Mouse (Mus musculus) neural tube, embryonic 11.5 days (tissue): ENCODE measurements around the gene Tmsb15a. TPM values are rescaled to one million over a fixed set of nuclear protein-coding genes. Genes with fewer than 3 reads are reported as not detected.

ENCODE experiments used
- ATAC-seq: fragments of 200-750 bp; cut with Nextera tagmentation; 2 replicates; pipeline ENCODE4 v1.8.0; 2017; ENCODE audit warnings: moderate number of reproducible peaks, mild to moderate bottlenecking, moderate TSS enrichment, moderate library complexity; ENCODE audit not compliant: insufficient read depth, low FRiP score, low TSS enrichment
- DNase-seq: peaks from one replicate; pipeline ENCODE4 v3.0.0-alpha.2; 2015; ENCODE audit warnings: low spot score
- H3K27ac ChIP-seq: fragments of 300-500 bp; sonication (generic); 2 replicates; pipeline ENCODE4 v1.5.1; 2014; ENCODE audit warnings: low read depth, mild to moderate bottlenecking, low read length
- H3K27me3 ChIP-seq: fragments of 300-500 bp; sonication (generic); 2 replicates; pipeline ENCODE4 v1.6.1; 2014; ENCODE audit warnings: mild to moderate bottlenecking, low read length, mixed read lengths; ENCODE audit not compliant: control insufficient read depth, insufficient read depth
- H3K36me3 ChIP-seq: fragments of 300-500 bp; sonication (generic); 2 replicates; pipeline ENCODE4 v1.6.1; 2014; ENCODE audit warnings: mild to moderate bottlenecking, low read length, moderate library complexity, mixed read lengths; ENCODE audit not compliant: control insufficient read depth, insufficient read depth
- H3K4me1 ChIP-seq: fragments of 300-500 bp; sonication (generic); 2 replicates; pipeline ENCODE4 v1.6.1; 2014; ENCODE audit warnings: low read length, mixed read lengths; ENCODE audit not compliant: control insufficient read depth, insufficient read depth
- H3K4me2 ChIP-seq: fragments of 300-500 bp; sonication (generic); 2 replicates; pipeline ENCODE4 v1.6.1; 2014; ENCODE audit warnings: low read depth, mild to moderate bottlenecking, moderate library complexity
- H3K4me3 ChIP-seq: fragments of 300-500 bp; sonication (generic); 2 replicates; pipeline ENCODE4 v1.5.1; 2014; ENCODE audit warnings: low read depth, low read length
- H3K9ac ChIP-seq: fragments of 300-500 bp; sonication (generic); 2 replicates; pipeline ENCODE4 v1.6.1; 2014; ENCODE audit warnings: mild to moderate bottlenecking, low read length
- H3K9me3 ChIP-seq: fragments of 300-500 bp; sonication (generic); 2 replicates; pipeline ENCODE4 v1.6.1; 2016; ENCODE audit warnings: low read length; ENCODE audit not compliant: control insufficient read depth
- WGBS: fragments of 180-500 bp; shearing (Covaris S2); extraction: QIAGEN DNeasy Blood & Tissue Kit; methylation state at CpG from one replicate; pipeline ENCODE4 v1.1.7; 2014; 5-methylcytosine and 5-hydroxymethylcytosine counted together
- microRNA-seq: library from miRNA; unstranded; fragments of <30 nt; microRNA quantifications from one replicate; pipeline ENCODE4, GENCODE M21; 2016
- polyA plus RNA-seq: library from polyadenylated mRNA; unstranded; fragments of >200 nt; fragmentation: Nextera tagmentation; extraction: Ambion mirVana; gene quantifications from 2 replicates; pipeline ENCODE4 v1.2.1, GENCODE M21; 2014

Tmsb15a gene
- polyA plus RNA-seq, 1 experiment from 2014 or later: not detected

DNA sequence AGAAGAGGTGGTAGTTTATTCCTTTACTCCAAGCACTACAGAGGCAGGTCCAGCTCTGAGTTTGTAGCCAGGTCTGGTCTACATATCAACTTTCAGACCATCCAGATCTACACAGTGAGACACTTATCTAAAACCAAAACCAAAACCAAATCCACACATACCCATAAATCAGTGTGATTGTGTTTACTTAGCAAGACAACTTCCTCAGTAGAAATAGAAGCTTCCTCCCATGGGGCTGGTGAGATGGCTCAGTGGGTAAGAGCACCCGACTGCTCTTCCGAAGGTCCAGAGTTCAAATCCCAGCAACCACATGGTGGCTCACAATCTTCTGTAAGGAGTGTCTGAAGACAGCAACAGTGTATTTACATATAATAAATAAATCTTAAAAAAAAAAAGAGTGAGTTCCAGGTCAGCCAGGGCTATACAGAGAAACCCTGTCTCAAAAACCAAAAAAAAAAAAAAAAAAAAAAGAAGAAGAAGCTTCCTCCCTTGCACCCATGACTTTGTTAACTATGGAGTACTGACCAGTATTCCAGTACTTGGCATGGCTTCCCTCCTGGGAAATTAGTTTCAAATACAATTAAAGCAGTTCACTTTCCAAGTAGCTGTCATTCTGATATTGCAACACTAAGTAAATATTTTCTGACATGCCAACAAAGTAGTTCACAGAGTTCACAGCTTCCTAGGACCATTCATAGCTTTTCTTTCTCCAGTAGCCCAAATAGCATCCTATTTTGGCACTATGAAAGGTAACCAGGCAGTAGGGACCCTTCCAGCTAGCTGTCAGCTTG is 13.9 kb upstream of the Tmsb15a start:
- Histone ChIP-seq H3K4me1 (no peaks in the 10 kb centered on the region), H3K27ac (no peak overlapping the region), H3K9me3 (no peaks in the 10 kb centered on the region), H3K9ac (no peak overlapping the region), H3K27me3 (no peaks in the 10 kb centered on the region), H3K4me2 (no peak overlapping the region), H3K4me3 (no peak overlapping the region), H3K36me3 (no peaks in the 10 kb centered on the region)
- ATAC-seq (no peak), DNase-seq (no peak)
- 100% methylated on average over 2 of the region's 2 CpGs for WGBS

DNA sequence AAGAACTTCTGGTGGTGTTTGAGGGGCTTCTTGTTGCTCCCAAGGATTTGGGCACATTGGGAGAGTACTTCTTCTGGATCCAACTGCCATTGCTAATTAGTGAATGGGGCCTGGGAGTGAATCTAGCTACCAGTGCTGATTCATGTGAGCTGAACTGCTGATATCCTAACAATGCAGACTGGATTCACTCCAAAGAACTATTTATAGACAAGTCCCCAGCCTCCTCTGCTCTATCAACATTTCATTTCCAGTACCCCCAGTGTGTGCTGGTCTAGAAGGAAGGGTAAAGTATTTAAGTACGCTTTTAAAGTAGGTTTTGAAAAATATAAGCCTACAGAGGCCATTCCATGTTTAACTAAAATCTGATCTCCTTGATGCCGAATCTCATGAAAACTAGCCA is 12.2 kb downstream of the Tmsb15a start:
- no peaks in the 10 kb centered on the region for H3K36me3 ChIP-seq
- no peak overlapping the region for H3K27ac ChIP-seq
- H3K4me3 ChIP-seq: no peak overlapping the region
- no peak for ATAC-seq
- DNase-seq: no peak
- whole genome bisulfite sequencing: 93% methylated on average over 2 of the region's 2 CpGs
- no peaks in the 10 kb centered on the region for H3K27me3 ChIP-seq
- no peaks in the 10 kb centered on the region for H3K4me1 ChIP-seq
- no peaks in the 10 kb centered on the region for H3K9me3 ChIP-seq
- no peak overlapping the region for H3K4me2 ChIP-seq
- no peak overlapping the region for H3K9ac ChIP-seq

DNA sequence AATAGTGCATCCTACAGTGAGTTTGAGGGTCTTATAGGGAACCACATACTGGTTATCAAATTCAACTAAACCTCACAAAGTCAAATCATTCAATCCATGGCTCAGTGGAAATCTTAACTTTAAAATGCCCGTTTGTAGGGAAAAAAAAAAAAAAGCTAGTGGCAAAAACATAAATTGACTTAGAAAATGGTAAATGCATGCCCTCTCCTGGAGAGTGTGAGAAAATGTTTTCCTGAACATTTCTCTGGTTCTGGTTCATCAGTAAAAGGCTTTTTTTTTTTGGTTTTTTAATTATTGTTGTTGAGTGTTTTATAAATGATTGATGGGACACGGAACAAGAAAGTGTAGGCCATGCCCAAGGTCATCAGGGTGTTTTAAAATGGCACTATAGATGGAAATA is 20.7 kb downstream of the Tmsb15a start:
- Histone ChIP-seq H3K4me3 (no peak overlapping the region), H3K36me3 (no peaks in the 10 kb centered on the region), H3K27me3 (no peaks in the 10 kb centered on the region), H3K4me2 (no peak overlapping the region), H3K9me3 (no peaks in the 10 kb centered on the region), H3K4me1 (no peaks in the 10 kb centered on the region), H3K27ac (no peak overlapping the region), H3K9ac (no peak overlapping the region)
- WGBS: 53% methylated on average over 2 of the region's 2 CpGs
- DNase-seq (no peak), ATAC-seq (no peak)

DNA sequence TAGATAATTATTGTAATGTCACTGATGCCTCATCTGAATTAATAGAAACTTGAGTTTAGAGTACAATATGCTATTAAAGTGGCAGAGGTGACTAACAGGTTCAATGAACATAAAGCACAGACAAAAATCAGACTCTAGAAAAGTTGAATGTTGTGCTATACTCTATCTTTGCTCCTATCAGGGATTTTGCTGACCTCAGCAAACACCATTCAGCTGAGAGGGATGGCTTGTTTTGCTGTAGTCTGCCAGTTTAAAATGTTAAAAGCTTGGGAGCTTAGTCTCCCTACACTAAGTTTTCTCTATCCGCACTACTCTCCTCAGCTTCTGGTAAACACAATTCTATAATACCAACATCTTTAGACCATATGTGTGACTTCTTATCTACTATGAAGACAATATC is 21.9 kb downstream of the Tmsb15a start:
- Histone ChIP-seq H3K9me3 (no peaks in the 10 kb centered on the region), H3K4me3 (no peak overlapping the region), H3K36me3 (no peaks in the 10 kb centered on the region), H3K27me3 (no peaks in the 10 kb centered on the region), H3K9ac (no peak overlapping the region), H3K4me2 (no peak overlapping the region), H3K4me1 (no peaks in the 10 kb centered on the region), H3K27ac (no peak overlapping the region)
- no peak for DNase-seq
- WGBS: 81% methylated on average over 1 of the region's 1 CpGs
- no peak for ATAC-seq

DNA sequence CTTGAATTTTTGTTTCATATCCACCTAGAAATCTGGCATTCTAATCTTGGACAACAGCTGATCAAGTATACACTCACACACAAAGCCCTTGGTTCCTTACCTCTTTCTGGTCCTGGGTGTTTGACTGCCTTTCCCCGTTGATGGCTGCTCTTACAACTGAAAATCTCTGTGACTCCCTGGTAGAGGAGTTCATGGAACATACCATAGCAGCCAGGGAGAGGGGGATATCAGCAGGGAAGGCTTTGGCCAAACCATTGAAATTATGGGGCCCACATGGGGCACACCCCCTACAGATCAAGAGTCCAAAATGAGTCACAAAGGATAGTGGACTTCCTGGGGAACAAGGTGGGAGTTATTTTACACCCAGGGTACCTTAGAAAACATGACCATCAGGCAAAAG is 31.4 kb downstream of the Tmsb15a start, which contains the start of gene Tcp11x2:
Gene Tcp11x2, minus strand, starts transcription at position 158 of the 400 bp plus-strand sequence.
- ATAC-seq (no peak), DNase-seq (no peak)
- Histone ChIP-seq H3K4me1 (no peaks in the 10 kb centered on the region), H3K27me3 (no peaks in the 10 kb centered on the region), H3K27ac (no peak within 1 kb of the TSS), H3K36me3 (no peaks in the 10 kb centered on the region), H3K4me3 (no peak within 1 kb of the TSS), H3K9me3 (no peaks in the 10 kb centered on the region), H3K9ac (no peak within 1 kb of the TSS), H3K4me2 (no peak within 1 kb of the TSS)
- WGBS: 74% methylated on average over 1 of the region's 1 CpGs

DNA sequence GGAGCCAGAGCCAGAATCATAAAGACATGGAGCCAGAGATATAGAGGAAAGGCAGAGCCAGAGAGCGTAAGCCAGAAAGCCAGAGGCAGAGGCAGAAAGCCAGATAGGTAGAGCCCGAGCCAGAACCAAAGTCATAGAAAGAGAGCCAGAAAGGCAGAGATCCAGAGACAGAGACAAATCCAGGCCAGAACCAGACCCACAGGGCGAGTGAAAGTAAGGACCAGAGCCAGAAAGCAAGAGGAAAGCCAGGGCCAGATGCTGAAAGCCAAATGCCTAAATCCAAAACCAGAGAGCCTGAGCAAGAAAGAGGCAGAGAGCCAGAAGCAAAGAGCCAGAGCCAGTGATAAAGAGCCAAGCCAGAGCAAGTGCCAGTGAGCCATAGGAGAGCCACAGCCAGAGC is 37.3 kb downstream of the Tmsb15a start:
- WGBS: 72% methylated on average over 3 of the region's 3 CpGs
- DNase-seq: no peak
- no peak overlapping the region for H3K4me3 ChIP-seq
- no peaks in the 10 kb centered on the region for H3K27me3 ChIP-seq
- ATAC-seq: no peak
- H3K9ac ChIP-seq: no peak overlapping the region
- H3K4me2 ChIP-seq: no peak overlapping the region
- no peak overlapping the region for H3K27ac ChIP-seq
- no peaks in the 10 kb centered on the region for H3K4me1 ChIP-seq
- no peaks in the 10 kb centered on the region for H3K9me3 ChIP-seq
- no peaks in the 10 kb centered on the region for H3K36me3 ChIP-seq

DNA sequence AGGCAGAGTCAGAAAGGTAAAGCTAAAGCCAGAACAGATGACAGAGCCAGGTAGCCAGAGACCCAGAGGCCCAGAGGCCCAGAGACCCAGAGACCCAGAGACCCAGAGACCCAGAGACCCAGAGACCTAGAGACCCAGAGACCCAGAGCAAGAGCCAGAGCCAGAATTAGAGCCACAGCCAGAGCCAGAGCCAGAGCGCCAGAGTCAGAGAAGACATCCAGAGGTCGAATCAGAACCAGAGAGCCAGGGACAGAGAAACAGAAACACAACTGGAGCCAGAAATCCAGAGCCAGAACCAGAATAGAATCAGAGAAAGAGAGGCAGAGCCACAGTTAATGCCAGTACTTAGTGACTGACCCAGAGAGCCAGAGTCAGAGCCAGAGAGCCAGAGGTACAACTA is 43.2 kb downstream of the Tmsb15a start:
- no peak overlapping the region for H3K4me2 ChIP-seq
- DNase-seq (no peak), ATAC-seq (no peak)
- H3K4me1 ChIP-seq: no peaks in the 10 kb centered on the region
- H3K27ac ChIP-seq: no peak overlapping the region
- 63% methylated on average over 2 of the region's 2 CpGs for WGBS
- H3K36me3 ChIP-seq: no peaks in the 10 kb centered on the region
- no peak overlapping the region for H3K4me3 ChIP-seq
- H3K9ac ChIP-seq: no peak overlapping the region
- no peaks in the 10 kb centered on the region for H3K27me3 ChIP-seq
- H3K9me3 ChIP-seq: no peaks in the 10 kb centered on the region

Small RNAs within 50 kb of the gene (microRNA-seq; reads per million reads assigned to microRNA genes)
- not detected for gene Mir7646

Other genes with a start within 250 kb of the Tmsb15a start
- not detected in 2 replicates for gene AV320801, start 230.7 kb downstream of the Tmsb15a start, polyA plus RNA-seq
- gene Nxf7, start 126.5 kb downstream of the Tmsb15a start, polyA plus RNA-seq: not detected in 2 replicates
- gene Prame, start 97.6 kb downstream of the Tmsb15a start, polyA plus RNA-seq: 0.22 TPM in 1 of 2 replicates, not detected in the other
- 0.18 TPM in 1 of 2 replicates, not detected in the other for gene Tcp11x2, start 31.5 kb downstream of the Tmsb15a start, polyA plus RNA-seq
- 9.6 TPM in 2 replicates for gene Armcx5, start 17.5 kb upstream of the Tmsb15a start, polyA plus RNA-seq
- 81.8 and 89.2 TPM in 2 replicates for gene Gprasp1, start 17.5 kb upstream of the Tmsb15a start, polyA plus RNA-seq
- 67.8 and 72.4 TPM in 2 replicates for gene Bhlhb9, start 72.3 kb upstream of the Tmsb15a start, polyA plus RNA-seq
- 42.4 and 45.1 TPM in 2 replicates for gene Gprasp2, start 113.8 kb upstream of the Tmsb15a start, polyA plus RNA-seq